Mouse (Mus musculus) thymus, postnatal 4 days (tissue): ENCODE data around the gene Apex2.
"Not testable (repeated sequence)": the region's sequence is repeated elsewhere in the genome, so short reads cannot be mapped to it uniquely, and the experiment has no call there.

ENCODE experiments used
- DNase-seq: peaks from one replicate; pipeline ENCODE4 v3.0.0; 2021

Gene Apex2

GRCm38 (mm10) chrX:150589696-150590095 is at the start of gene Apex2:
TSS of gene Apex2 (minus strand) at chrX:150589868.
- no peak for DNase-seq

DNA sequence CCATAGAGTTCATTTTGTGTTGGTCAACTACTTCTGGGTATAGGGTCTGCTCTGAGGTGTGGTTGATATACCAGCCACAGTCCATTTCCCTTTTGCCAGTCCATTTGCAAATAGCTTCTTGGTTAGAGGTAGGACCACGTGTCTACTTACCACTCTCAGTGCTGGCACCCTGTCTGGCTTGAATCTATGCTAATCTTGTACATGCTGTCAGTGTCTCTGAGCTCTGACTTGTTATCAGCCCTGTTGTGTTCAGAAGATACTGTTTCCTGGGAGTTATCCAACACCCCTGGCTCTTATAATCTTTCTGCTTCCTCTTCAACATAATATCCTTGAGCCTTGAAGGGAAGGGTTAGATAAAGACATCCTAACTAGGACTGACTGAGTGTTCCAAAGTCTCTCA is 46.8 kb upstream of the Apex2 start:
- DNase-seq, result no peak

GRCm38 (mm10) chrX:150598882-150599281 is 9.2 kb upstream of the Apex2 start:
- DNase-seq, result no peak

DNA sequence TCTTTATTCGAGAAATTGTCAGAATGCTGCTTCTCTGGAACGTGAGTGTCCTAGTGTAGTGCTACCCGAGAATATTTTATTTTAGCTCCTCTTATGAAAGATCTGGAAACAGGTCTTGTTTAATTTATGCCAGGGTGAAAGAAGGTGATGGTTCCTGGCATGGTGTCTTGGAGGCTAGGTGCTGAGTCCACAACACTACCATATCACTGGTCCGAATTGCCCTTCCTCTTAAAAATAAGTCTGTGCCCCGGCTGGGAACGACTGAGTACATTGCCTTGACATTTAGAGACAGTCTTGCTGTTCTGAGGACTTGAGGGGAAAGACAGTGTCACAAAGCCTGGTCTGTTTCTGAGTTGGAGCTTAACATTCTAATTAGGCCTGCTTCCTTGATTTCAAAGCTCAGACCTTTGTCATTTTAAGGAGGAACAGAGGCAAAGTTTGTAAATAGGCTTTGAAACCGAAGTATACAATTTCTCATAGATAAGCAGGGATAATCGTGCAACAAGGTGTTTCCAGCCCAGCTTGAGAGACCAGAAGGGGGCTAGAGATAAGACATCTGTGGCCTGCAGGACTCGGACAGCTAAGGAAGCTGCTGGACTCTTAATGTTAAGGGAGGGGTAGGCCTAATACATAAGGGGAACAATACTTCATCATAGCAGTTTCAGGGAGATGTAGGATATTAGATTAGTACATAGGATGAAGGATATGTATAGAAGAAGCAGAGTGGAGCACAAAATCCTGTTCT is 5.5 kb upstream of the Apex2 start:
- DNase-seq, result no peak

- DNase-seq, result no peak
Observed at GRCm38 (mm10) chrX:150594176-150594575, 4.5 kb upstream of the Apex2 start.

GRCm38 (mm10) chrX:150593266-150594035 is 3.8 kb upstream of the Apex2 start:
- DNase-seq, result no peak

GRCm38 (mm10) chrX:150588023-150588764 is 1.5 kb downstream of the Apex2 start, which contains the start of gene Pfkfb1:
TSS of gene Pfkfb1 (plus strand) at chrX:150588229.
- peak; percentile 78 for DNase-seq

GRCm38 (mm10) chrX:150585116-150585515 is 4.6 kb downstream of the Apex2 start:
- DNase-seq, result no peak

DNA sequence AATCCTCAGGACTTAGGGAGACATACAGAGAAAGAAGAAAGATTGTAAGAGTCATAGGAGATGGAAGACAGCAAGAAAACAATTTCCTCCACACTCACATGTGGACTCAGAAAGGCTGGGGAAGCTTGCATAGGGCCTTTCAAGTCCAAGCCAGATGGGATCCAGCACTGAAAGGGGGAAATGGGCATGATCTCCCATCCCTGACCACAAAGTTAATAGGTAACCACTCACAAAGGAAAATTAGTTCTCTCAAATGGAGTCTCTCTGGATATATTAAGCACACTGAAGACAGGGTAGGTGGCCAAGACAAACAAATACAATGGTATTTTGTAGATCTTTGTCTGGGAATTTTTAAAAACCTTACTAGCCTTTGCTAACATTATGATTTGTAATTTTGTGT is 7.7 kb downstream of the Apex2 start:
- no peak for DNase-seq

GRCm38 (mm10) chrX:150564644-150565357 is 24.9 kb downstream of the Apex2 start:
- DNase-seq, result no peak

DNA sequence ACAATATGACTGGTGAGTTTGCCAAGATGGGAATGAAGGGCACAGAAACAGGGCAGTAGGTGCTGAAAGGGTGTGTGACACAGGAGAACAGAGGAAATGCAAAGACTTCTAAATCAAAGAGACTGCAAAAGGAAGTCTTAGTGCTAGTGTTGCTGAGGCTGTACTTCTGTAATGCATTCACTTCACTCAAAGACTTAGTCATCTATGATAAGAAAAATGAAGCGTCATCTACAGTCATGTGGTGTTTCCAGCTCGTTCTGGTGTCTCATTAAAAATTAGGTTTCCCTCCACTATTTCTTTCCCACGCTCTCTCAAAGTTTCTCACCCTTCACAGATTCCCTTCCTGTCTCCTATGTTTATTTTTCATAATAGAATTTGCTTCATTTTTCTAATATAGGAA is 35.6 kb downstream of the Apex2 start:
- DNase-seq, result no peak

GRCm38 (mm10) chrX:150551986-150552385 is 37.7 kb downstream of the Apex2 start:
- DNase-seq, result no peak

- DNase-seq, result no peak
Observed at GRCm38 (mm10) chrX:150549639-150550038, 40.0 kb downstream of the Apex2 start.

GRCm38 (mm10) chrX:150547239-150547638 is 42.4 kb downstream of the Apex2 start, which contains the start of gene Alas2:
TSS of gene Alas2 (plus strand) at chrX:150547375.
- no peak for DNase-seq

DNA sequence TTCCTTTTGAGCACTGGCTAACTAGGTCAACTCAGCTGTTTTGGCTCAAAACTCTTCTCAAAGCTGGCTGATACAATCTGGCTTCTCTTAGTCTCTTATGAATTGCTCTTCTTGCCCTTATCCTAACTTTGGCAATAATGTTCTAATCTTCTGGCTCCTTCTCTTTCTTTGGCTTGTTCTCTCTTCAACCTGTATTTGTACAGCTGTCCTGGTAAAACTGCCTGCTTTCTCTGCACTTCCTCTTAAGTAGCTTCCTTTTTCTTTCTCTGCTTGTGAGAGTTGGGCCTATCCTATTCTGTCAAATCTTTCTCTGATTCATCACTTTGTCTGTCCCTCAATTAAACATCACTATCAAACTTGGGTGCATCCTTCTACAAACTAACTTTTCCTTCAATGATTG is 48.0 kb downstream of the Apex2 start:
- DNase-seq, result no peak

DNA sequence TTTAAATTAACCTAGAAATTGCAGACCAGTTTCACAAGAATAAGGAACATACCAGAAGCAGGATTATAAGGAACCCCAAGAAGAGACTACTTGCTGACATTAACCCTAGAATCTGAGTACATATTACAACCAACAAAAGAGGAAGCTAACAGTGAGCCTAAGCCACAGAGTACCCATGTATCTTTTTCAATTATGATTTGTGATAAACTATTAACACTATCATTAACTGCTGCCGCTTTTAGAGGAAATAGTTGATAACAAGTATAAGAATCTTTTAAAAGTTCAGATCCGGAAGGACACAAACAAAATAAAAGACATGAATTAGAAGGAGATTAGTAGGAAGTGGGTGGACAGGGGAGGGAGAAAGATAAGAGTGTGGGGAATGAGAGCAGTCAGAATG is 49.6 kb downstream of the Apex2 start:
- DNase-seq, result no peak

DNA sequence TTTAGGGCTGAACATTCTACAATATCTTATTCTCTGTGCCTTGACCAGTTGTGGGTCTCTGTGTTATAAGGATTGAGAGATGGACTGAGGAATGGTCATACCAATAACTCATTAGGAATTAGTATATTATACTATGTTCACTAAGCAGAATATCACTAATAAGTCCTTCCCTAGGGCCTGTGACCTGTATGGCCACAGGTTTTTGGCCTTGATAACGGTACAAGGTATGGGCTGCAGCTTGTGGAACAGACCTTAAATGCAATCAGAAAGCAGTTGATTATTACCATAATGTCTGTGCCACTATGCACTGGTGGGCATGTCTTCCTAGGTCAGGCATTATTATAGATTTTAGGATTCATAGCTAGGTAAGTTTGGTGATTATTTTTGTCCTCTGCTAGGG is 73.2 kb downstream of the Apex2 start:
- no peak for DNase-seq

GRCm38 (mm10) chrX:150516015-150516414 is 73.7 kb downstream of the Apex2 start:
- DNase-seq, result no peak

- no peak for DNase-seq
Observed at GRCm38 (mm10) chrX:150514127-150514526, 75.5 kb downstream of the Apex2 start.

DNA sequence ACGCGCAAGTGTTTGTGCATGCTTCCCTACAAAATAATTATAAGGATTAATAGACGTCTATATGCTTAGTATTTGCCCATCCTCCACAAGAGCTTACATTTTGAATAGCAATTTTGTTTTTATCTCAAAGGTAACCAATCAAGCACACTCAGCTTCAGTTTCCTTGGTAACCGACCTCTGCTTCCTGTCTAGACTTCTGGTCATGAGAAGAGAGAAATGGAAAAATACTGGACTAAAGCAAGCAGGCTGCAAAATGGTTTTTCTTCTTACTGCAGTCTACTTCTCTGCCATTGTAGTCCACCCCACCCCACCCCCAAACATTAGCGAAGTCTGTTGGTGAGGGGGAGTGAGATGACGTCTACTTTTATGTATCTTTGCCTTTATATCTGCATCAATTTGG is 78.4 kb downstream of the Apex2 start:
- no peak for DNase-seq

DNA sequence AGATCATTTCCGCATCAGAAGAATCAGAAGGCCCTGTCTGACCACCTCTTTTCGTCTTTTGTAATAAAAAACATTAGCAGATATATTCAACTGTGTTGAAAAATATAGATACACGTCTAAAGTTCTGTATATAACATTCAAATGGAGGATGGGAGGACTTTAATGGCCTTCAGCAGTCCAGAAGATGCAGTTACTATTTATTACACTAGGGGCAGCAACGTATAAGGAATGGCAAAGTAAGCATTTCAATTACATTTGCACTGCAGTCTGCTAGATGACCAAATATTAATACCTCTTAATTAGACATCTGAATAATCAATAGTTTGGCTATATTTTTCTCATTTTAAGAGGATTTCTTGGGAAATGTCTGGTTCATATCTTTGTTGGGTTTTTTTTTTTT is 79.0 kb downstream of the Apex2 start:
- DNase-seq, result no peak

DNA sequence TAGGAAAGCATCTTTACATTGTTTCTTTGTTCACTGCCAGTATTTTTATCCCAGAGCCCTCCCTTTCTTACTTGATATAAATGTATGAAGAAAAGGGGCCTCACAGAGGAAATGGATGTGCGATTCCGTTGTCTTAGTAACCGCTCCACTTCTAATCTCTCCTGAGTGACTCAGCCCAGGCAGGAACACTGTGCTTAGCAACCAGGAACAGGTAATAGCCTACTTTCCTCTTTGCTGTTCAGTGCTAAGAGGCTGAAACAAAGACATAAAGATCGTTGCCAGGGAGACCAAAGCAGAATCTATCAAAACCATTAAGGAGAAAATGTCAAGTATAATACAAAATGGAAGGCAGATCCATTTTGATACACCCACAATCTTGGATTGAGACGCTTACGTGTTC is 81.0 kb downstream of the Apex2 start:
- no peak for DNase-seq

DNA sequence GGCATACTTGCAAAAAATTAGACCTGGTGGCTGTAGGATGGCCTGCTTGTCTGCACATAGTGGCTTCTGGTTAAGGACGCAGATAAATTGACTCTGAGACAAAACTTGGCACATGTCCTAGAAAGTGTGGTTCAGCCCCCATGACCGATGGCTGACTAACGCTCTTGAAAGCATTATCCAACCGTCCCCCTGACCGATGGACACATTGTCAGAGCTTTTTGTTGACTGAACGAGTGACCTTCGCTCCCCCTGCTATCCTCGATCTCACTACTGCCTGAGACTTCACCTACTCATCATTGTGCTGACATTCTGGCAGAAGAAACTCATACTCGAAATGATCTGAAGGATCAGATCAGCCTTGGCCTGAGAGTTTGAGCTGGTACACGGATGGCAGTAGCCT is 101.9 kb downstream of the Apex2 start:
- not testable (repeated sequence) for DNase-seq
